Mouse (Mus musculus): ENCODE measurements at regions not wholly inside any gene's neighbourhood (a gene's known extent, or its start where the extent isn't known, plus 50 kb on each side); places are given as distances from the start of the nearest gene placed in this dataset.
"Not testable (repeated sequence)": the region's sequence is repeated elsewhere in the genome, so short reads cannot be mapped to it uniquely, and the experiment has no call there.

DNA sequence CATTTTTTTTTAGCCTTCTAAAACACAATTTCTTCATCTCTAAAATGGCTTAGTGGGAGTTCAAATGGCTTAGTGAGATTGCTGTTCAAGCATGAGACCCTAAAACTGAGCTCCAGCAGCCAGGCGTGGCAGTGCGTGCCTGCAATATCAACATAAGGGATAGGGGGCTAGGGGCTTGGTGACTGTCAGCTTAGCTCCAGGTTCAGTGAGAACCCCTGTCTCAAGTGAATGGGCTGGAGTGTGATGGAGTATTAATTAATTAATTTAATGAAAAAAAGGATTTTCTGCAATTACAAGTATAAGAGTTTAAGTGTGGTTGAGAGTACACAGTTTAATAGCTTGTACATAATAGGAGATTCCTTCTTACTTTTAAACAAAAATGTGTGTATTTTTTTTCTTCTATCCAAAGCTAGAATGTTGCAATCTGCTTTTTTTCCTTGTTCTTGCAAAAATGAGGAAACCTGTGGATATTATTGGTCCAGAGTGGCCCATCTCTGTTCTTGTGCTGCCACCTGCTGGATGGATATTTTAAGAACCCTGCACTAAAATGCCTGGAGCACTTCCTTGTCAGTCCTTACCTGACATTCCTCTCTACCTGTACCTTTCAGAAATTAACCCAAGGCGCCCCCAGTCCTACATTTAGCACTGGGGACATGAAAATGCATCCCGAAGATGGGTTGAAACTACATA is 54.0 kb upstream of the Usp47 start:
- DNase-seq = peak; percentile 67

DNA sequence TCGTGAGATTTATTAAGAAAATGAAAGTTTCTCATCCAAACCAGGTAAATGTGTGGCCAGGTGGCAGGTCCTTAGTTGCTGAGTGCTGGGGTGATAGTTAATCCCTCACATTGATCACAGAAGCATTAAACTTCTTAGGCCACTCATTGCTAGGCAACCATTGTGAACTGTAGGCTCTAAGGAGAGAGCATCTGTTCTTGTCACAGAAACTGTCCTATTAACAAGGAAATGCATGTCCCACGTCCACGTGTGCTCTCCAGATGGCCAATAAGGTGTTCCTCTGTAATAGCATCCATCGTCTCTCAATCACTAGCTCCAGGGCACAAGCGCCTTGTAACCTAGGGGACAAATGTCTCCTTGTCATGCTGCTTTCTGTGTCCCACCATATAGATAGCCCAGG is 55.0 kb upstream of the Usp47 start:
- DNase-seq = no peak

- no peak for DNase-seq
Observed at GRCm38 (mm10) chr7:111966716-111967115, 56.6 kb upstream of the Usp47 start.

- no peak for DNase-seq
Observed at GRCm38 (mm10) chr7:111963969-111964368, 59.3 kb upstream of the Usp47 start.

GRCm38 (mm10) chr7:111959977-111960376 is 63.3 kb upstream of the Usp47 start:
- peak; percentile 59 for DNase-seq

GRCm38 (mm10) chr7:111956671-111957070 is 66.6 kb upstream of the Usp47 start:
- DNase-seq = no peak

- no peak for DNase-seq
Observed at GRCm38 (mm10) chr7:111939631-111940030, 83.7 kb upstream of the Usp47 start.

DNA sequence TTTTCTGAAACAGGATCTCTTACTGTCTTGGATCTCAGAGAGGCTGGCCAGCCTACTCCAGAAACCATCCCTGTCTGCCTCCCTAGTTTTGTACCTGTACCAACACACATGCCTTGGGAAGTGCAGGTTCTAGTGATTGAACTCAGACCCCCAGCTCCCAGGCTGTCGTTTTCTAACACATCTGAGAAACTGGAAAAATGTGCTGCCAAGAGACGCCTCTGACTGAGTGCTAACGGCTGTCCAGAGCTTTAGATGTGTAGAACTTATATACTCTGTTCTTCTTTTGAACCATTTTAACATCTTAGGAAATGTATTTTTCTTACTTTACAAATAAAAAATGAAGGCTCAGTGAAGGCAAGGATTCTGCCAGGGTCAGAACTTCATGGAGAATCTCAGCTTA is 85.8 kb upstream of the Usp47 start:
- no peak for DNase-seq

DNA sequence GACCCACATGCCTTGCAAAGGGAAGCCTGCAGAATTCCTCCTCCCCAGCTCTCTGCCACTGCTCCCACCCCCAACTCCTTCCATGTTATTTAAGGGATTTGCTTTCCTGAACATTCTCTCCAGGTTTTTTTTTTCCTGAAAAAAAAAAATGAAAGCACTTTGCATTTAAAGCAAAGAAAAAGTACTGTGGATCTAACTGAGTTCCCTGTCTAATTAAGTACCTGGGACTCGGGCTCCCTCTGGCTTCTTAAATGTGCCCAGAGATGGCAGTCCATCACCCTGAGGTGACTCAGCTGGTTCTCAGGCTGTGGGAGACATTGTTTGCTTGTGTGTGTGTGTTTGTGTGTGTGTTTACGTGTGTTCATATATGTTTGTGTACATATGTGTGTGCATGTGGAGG is 86.2 kb upstream of the Usp47 start:
- peak; percentile 25 for DNase-seq

GRCm38 (mm10) chr7:111932725-111933124 is 90.6 kb upstream of the Usp47 start:
- no peak for DNase-seq

- no peak for DNase-seq
Observed at GRCm38 (mm10) chr7:111919961-111920360, 103.3 kb upstream of the Usp47 start.

DNA sequence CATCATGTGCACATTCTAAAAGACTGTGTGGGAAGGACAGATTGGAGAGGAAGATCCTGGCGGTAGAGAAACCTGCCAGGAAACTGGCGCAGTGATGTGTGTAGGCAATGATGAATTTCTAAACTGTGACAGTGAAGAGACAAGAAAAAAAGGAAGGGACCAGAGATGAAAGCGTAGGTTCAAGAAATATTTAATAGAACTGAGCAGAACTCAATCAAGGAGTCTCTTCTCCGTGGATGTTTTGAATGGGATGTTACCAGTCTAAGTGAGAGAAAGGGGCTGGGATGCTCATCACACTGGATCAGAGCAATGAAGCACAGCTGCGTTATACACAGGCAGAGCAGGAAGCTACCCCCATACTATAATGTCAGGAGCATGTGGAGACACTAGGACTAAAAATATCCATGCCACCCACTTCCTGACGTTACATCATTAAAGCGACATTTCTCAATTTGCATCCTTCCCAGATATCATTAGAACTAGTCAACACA is 119.5 kb upstream of the Usp47 start:
- DNase-seq = peak; percentile 63

DNA sequence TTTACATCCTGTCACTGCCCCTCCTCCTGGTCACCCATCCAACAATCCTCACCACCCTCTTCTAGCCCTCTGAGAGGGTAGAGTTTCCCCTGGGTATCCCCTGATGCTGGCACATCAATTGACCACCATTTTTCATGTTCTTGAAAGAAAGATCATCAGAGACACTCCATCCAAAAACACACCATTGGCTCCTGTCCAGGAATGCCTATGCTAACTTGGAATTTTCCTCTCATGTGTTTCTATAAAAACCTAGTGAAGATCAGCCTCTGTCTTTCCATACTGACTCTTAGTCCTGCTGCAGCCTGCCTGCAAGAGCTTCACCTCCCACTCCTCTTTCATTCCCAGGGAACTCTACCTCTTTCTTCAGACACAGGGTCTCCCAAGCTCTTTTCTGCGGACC is 117.2 kb upstream of the Galnt18 start:
- peak; percentile 17 for DNase-seq

DNA sequence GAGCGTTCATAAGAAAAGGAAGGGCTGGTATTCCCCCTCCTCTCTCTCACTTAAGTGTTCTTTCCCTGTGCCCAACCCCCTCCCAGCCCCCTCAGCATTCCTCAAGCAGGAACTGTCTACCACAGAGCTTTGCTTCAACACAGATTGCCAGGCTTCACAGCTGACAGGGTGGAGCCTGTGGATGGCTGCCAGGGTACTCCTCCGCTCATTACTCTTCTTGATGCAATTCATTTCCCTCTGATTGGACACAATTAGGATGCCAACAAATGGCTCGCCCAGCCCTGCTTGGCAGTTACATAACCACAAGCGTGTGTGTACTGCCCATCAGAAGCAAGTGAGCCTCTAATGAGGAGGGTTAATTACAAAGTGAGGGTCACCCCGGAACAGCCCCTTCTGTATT is 116.5 kb upstream of the Galnt18 start:
- DNase-seq = peak; percentile 80

GRCm38 (mm10) chr7:111882991-111883390 is 103.2 kb upstream of the Galnt18 start:
- DNase-seq = no peak

- DNase-seq = no peak
Observed at GRCm38 (mm10) chr7:111880067-111880675, 100.4 kb upstream of the Galnt18 start.

- DNase-seq = no peak
Observed at GRCm38 (mm10) chr7:111877591-111877990, 97.8 kb upstream of the Galnt18 start.

DNA sequence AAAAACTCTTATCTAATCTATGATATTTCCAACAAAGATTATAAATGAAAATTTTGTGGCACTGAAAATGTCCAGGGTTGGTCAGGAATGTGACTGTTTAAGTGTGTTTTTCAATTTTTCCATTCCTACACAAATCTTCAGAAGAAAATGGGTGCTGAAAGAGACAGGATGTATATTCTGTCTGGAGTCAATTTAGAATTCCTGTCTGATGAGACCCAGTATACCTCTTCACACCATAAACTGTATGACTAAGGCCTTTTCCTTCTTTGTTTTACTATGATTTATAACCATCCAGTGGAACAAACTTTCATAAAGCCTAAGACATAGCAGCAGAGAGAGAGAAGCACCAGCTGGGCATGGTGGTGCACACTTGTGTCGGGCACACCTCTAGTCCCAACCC is 96.2 kb upstream of the Galnt18 start:
- no peak for DNase-seq

- DNase-seq = peak; percentile 26
Observed at GRCm38 (mm10) chr7:111869337-111869736, 89.6 kb upstream of the Galnt18 start.

DNA sequence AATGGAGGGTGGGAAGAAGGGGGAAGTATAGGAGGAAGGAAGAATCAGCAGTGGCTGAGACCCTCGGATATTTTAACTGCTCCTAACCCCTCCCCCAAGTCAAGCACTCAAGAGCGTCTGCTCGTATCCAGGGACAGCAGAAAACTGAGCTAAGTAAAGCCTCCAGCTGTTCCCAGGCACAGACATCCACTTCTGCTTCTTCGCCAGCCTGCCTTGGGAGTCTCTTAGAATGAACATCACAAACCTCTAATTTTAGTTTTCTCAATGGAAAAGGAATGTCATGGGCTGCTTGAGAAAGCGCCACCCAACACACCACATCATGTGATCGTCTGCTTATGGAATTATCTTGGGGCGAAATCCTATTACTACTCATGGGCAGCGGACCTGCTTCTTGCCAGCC is 83.3 kb upstream of the Galnt18 start:
- DNase-seq = no peak

DNA sequence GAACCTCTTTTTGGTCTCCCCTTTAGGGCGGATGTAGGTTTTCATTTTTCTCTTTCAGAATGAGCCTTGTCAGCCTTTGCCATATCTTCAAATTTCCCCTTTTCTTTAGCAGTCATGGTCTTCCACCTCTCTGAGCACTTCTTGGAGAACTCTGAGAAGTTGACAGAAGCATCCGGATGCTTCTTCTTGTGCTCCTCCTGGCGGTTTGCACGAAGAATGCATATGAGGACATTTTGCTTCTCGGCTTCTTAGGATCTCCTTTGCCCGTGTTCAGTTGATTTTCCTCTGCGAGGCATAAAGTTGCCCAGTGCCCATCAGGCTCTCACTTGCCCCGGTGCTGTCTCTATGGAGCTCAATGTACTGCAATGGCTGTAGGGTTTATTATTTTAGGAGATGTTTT is 78.5 kb upstream of the Galnt18 start:
- DNase-seq = not testable (repeated sequence)

- no peak for DNase-seq
Observed at GRCm38 (mm10) chr7:111856977-111857376, 77.2 kb upstream of the Galnt18 start.

- DNase-seq = no peak
Observed at GRCm38 (mm10) chr7:111855309-111855708, 75.5 kb upstream of the Galnt18 start.

- no peak for DNase-seq
Observed at GRCm38 (mm10) chr7:111846417-111846816, 66.6 kb upstream of the Galnt18 start.

DNA sequence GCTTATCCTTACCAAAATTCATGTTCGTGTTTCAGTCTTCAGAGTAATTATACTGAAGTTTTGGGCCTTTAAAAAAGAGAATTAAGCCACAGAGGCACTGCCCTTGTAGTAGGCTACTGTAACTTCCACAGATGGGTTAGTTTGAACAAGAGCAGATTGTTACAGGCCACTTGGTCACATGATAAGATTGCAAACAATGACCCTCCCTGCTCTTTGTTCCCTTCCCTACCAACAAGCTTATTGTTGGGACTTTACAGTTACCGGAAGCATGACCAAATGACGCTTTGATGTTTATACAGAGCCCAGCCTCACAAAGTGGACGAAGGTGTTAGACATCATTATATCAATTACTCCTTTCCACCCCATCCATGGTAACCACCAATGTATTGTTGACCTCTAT is 63.9 kb upstream of the Galnt18 start:
- no peak for DNase-seq

Measured in right cerebral cortex, adult 18-20 months (tissue).